Mouse (Mus musculus): ENCODE data around the gene Ccdc117.
"Not testable (repeated sequence)": the region's sequence is repeated elsewhere in the genome, so short reads cannot be mapped to it uniquely, and the experiment has no call there.

Gene Ccdc117

GRCm38 (mm10) chr11:5509215-5510098 lies 32.5 kb downstream of the Ccdc117 start:
- DNase-seq (ENCODE audit: low spot score), result no peak

GRCm38 (mm10) chr11:5505856-5506575 lies 36.0 kb downstream of the Ccdc117 start:
- peak; percentile 89 for DNase-seq (ENCODE audit: low spot score)

DNA sequence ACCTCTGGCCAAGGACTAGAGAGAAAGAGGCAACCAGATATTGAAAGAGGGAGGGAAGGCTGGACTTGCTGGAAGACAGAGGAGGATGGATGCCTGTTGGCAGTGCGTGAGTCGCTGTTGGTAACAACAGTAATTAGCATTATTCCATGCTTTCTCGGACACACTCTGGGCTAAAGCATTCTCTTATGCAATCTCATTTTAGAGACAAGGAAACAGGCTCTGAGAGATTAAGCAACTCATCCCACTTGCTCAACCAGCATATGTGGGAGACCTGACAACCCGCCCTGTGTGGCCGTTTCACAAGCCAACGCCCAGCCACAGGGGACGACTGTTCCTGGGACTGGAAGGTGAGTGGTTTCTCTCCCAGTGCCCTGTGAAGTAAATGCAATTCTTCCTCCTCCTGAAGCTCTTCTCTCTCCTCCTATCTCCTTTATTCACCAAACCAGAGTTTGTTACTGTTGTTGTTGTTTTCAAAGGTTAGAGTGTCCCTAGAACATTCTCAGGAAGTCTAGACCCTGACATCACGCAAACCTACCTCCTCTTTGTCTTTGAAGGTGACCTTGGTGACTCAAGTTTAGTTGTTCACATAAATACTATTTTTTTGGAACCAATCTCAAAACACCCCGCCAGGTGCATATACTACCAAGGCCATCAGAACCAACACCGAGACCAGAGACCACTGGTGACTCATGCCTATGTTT lies 39.5 kb downstream of the Ccdc117 start:
- DNase-seq (ENCODE audit: low spot score), result peak; percentile 49

GRCm38 (mm10) chr11:5500903-5501741 lies 40.9 kb downstream of the Ccdc117 start:
- no peak for DNase-seq (ENCODE audit: low spot score)

GRCm38 (mm10) chr11:5499961-5500644 lies 41.9 kb downstream of the Ccdc117 start:
- DNase-seq (ENCODE audit: low spot score), result no peak

- peak; percentile 83 for DNase-seq (ENCODE audit: low spot score)
Observed at GRCm38 (mm10) chr11:5498931-5499661, 42.9 kb downstream of the Ccdc117 start.

GRCm38 (mm10) chr11:5498422-5498821 lies 43.6 kb downstream of the Ccdc117 start:
- peak; percentile 71 for DNase-seq (ENCODE audit: low spot score)

DNA sequence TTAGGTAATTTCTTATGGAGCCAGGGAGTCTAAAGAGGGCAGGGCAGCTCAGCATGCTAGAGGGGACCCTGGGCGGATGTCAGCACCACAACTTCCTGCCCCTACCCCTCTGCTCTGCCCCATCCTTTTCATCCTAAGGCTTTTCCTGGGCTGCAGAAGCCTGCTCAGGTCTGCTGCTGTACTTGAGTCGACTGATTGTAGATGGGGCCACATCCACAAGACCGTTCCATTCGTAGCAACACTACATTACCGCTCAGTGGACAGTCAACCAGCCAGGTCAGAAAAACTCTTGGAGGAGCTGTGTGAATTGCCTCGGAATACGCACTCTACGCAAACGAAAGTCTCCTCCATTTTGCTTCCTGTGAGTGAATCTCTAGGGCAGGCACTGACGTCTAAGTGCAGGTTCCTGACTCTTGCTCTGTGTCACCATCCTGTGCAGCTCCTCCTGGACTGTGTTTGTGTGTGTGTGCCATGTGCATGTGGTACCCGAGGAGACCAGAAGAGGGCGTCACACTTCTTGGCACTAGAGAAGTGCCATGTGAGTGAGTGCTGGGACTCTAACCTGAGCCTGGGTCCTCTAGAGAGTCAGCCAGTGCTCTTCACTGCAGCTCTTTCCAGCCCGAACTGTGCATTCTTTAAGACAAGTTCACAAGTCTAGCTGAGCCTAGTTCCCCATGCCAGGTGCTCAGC lies 45.3 kb downstream of the Ccdc117 start:
- no peak for DNase-seq (ENCODE audit: low spot score)

DNA sequence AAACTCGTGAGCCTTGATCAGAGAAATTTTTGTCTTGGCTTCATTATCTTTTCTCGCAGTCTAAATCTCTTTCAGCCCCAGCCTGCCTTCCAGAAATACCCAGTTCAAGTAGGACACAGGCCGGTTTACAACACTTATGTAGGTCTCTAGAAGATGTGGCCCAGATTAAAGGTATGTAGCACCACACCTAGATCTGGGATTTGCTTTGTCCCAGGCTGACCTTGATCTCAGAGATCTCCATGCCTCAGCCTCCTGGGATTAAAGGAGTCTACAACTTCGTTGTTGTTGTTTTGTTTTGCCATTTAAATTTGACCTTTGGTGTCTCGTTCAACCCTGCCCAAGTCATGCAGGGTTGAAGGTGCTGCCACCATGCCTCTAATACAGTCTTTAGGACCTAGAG lies 46.1 kb downstream of the Ccdc117 start:
- DNase-seq (ENCODE audit: low spot score), result no peak

DNA sequence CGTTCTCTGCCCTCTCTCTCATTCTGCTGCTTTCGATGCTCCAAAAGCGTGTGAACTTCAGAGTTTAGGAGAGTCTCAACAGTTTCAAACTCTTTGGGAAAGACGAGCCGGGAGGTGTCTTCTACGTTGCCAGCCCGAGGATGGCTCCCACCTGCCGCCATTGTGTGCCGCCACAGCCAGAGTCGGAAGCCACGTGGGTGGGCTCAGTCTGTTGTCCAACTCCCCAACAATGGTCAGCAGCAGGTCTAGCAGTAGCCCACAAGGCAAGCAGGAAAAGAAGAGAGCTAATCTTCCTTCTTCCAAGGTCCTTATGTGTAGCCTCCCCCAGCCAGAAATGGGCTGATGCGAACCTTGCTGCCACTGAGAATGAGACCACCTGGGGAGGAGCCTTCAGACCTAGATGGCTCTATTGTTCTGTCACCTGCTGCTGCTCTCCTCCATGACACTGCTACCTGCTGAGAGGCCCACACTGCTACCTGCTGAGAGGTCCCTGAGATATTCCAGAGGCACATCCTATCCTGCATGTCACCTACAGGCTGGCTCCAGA lies 46.6 kb downstream of the Ccdc117 start:
- no peak for DNase-seq (ENCODE audit: low spot score)

DNA sequence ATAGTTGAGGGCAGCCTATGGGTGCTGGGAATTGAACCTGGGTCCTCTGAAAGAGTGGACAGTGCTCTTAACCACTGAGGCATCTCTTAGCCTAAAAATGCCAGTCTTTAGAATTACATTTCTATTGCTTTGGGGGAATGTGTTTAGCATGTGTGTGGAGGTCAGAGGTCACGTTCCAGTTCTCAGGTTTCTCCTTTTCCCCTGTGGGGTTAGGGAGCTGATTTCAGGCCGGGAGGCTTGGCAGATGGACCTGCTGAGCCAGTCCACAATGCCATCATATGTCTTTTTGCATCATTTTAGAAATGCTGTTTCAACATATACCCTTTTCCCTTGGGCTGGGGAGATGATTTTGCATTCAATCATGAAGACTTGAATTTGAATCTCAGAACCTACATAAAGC lies 48.1 kb downstream of the Ccdc117 start:
- no peak for DNase-seq (ENCODE audit: low spot score)

DNA sequence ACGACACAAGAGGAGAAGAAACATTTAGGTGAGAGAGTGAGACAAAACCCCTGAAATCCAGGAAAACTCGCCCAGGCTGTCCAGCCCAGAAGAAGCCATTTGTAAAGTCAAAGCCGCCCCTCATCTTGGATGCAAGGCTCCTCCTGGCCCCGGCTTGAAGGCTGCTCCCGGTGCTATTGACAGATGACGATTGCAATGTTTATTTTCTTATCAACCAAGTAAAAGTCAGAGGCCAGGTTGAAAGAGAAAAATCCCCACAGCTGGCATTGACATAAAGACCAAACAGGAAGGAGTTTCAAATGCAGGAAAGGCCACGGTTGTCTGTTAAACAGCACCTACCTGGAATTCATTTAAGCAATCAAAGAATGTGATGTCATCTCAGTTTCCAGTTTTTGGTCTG lies 50.1 kb downstream of the Ccdc117 start:
- peak; percentile 53 for DNase-seq (ENCODE audit: low spot score)

DNA sequence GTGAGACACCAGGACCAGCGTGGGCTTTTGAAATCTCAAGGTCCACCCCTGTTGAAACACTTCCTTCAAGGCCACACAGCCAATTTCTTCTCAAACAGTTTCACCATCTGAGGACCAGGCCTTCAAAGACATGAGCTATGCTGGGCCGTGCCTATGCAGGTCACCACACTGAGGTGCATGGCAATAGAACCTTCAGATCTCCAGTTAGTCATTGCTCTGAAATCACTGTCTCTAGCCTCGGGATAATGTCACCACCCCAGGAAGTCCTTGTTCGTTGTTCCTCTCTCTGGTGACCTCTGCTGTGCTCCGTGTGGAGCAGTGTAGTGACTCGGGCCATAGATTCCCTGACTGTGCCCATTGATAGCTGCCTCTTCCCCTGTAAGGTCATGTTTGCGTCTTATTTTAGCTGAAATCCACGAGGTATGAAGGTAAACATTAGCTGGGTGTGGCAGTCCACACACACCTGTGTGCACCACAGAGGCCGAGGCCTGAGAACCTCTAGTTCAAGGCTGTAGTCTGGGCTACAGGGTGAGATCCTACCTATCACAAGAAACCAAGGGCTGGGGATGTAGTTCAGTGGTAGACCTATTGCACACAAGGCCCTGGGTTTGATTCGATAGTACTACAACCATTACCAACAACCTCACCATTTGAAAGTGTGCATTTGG lies 50.9 kb downstream of the Ccdc117 start:
- no peak for DNase-seq (ENCODE audit: low spot score)

DNA sequence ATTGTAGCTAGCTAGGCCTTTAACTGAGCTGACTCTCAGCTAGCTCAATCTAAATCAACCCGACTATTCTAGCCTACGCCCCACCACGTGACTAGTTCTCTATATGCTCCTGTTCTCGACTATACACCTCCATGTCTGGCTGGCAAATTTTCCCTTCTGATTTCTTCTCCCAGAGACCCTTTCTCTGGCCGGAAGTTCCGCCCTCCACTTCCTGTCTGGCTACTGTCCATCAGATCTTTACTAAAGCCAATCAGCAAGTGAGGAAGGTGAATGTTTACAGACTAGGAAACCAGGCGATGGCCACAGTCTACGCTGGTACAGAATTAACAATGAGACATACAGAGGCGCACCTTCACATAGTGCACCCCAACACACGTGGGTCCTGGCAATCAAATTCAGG lies 52.6 kb downstream of the Ccdc117 start:
- DNase-seq (ENCODE audit: low spot score), result not testable (repeated sequence)

- DNase-seq (ENCODE audit: low spot score), result peak; percentile 75
Observed at GRCm38 (mm10) chr11:5485193-5486011, 56.6 kb downstream of the Ccdc117 start.

DNA sequence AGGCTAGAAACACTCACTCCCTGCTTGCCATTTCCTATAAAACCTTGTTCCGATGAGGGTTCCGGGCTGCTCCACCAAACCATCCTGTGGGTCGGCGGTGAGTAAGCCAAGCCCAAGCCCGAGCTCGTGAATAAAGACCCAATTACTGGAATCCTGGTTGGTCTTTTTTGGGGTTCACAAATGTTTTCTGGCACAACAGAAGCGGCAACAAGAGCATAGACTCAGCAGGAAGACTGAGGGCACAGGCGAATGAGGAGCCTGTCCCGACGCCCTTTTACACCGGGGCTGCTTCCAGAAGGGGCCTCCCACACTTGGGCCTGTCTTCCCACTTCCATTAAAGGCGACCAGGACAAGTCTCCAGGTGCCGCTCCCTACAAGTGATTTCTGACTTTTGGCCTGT lies 59.4 kb downstream of the Ccdc117 start:
- no peak for DNase-seq (ENCODE audit: low spot score)
